Mouse (Mus musculus): Measurements from ENCODE around the gene Hoxd12. TPM values are rescaled to one million over a fixed set of nuclear protein-coding genes. Genes with fewer than 3 reads are reported as not detected.

The Hoxd12 gene
- not detected for total RNA-seq (2023)

GRCm38 (mm10) chr2:74674881-74675665 lies at the start of gene Hoxd12:
Gene Hoxd12, plus strand, starts transcription at chr2:74675013.

GRCm38 (mm10) chr2:74659507-74660005 lies 15.3 kb upstream of the Hoxd12 start, which contains the start of gene Evx2:
Gene Evx2, minus strand, starts transcription at chr2:74659557.

GRCm38 (mm10) chr2:74667842-74668357 lies 6.9 kb upstream of the Hoxd12 start, which contains the start of gene Hoxd13:
Gene Hoxd13, plus strand, starts transcription at chr2:74668310.

GRCm38 (mm10) chr2:74678891-74679595 lies 4.2 kb downstream of the Hoxd12 start, which contains the start of gene Hoxd11:
Gene Hoxd11, plus strand, starts transcription at chr2:74679557.

GRCm38 (mm10) chr2:74691022-74691951 lies 16.5 kb downstream of the Hoxd12 start, which contains the start of gene Hoxd10:
Gene Hoxd10, plus strand, starts transcription at chr2:74691924.

GRCm38 (mm10) chr2:74697567-74698121 lies 22.8 kb downstream of the Hoxd12 start, which contains the start of gene Hoxd9:
Gene Hoxd9, plus strand, starts transcription at chr2:74697727.

GRCm38 (mm10) chr2:74704393-74704998 lies 29.7 kb downstream of the Hoxd12 start, which contains the start of gene Hoxd8:
Gene Hoxd8, plus strand, starts transcription at chr2:74704615.

GRCm38 (mm10) chr2:74711721-74712621 lies 37.2 kb downstream of the Hoxd12 start, which contains the start of the genes Hoxd3 and Hoxd4:
Gene Hoxd3, plus strand, starts transcription at chr2:74711927.
Gene Hoxd4, plus strand, starts transcription at chr2:74711929.

GRCm38 (mm10) chr2:74726551-74726950 lies 51.7 kb downstream of the Hoxd12 start, which contains the start of gene Gm28230:
Gene Gm28230, plus strand, starts transcription at chr2:74726728.

Other genes with a start within 250 kb of the Hoxd12 start
- gene Lnpk, start 95.6 kb upstream of the Hoxd12 start, total RNA-seq (2023), result 10 to 100 TPM; 25.3 to 30.0 TPM
- gene Evx2, start 15.5 kb upstream of the Hoxd12 start, total RNA-seq (2023), result not detected
- not detected for gene Hoxd13, start 6.7 kb upstream of the Hoxd12 start, total RNA-seq (2023)
- not detected for gene Hoxd11, start 4.5 kb downstream of the Hoxd12 start, total RNA-seq (2023)
- gene Hoxd10, start 16.9 kb downstream of the Hoxd12 start, total RNA-seq (2023), result not detected
- not detected for gene Hoxd9, start 22.7 kb downstream of the Hoxd12 start, total RNA-seq (2023)
- not detected for gene Hoxd8, start 29.6 kb downstream of the Hoxd12 start, total RNA-seq (2023)
- gene Hoxd3, start 36.9 kb downstream of the Hoxd12 start, total RNA-seq (2023), result not detected
- not detected for gene Hoxd4, start 36.9 kb downstream of the Hoxd12 start, total RNA-seq (2023)
- gene Gm28230, start 51.7 kb downstream of the Hoxd12 start, total RNA-seq (2023), result not detected
- not detected for gene Hoxd1, start 88.0 kb downstream of the Hoxd12 start, total RNA-seq (2023)
- gene Mtx2, start 150.8 kb downstream of the Hoxd12 start, total RNA-seq (2023), result 10 to 100 TPM; 17.7 to 20.2 TPM

All from B cell, adult 67 days (primary cell).